Mouse (Mus musculus): ENCODE data around the gene Zfp61.

DNA sequence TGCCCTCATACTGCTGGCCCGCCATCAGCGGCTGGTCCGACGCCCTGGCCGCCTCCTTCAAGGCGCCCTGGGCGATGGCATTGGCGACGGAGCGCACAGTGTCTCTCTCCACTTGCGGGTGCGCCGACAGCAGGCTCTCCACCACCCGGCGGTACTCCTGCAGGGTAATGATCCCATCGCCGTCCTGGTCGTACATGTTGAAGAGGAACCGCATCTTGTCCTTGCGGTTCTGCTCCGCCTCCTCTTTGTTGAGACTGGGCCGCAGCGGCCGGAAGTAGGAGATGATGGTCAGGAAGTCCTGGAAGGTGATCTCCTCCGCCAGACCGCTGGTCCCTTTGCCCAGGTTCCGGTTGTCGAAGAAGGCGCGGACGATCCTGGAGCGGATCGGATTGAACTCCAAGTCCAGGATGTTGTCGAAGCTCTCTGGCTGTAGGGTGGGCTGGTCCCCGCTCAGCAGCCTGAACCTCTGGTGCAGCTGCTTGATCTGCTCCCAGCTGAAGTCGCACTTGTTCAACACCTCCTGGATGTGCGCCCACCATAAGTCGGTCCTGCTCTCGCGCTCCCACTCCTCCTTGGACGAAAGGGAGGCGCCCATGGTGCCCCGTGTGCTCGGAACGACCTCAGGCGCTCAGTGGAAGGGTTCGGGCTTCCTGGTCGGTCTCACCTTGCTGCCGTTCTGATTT lies 32.4 kb upstream of the Zfp61 start, which contains the start of gene Tescl:
- no peak for TF ChIP-seq POLR2A (IDR thresholded peaks at IDR 0.05; ENCODE audit: extremely low read depth, insufficient read depth, low read length)
- no peak for TF ChIP-seq CTCF (IDR thresholded peaks at IDR 0.05; ENCODE audit: low read depth, low read length)
